Mouse (Mus musculus) urinary bladder, adult 2 months (tissue): ENCODE measurements around the gene Vps52. TPM values are rescaled to one million over a fixed set of nuclear protein-coding genes. Genes with fewer than 3 reads are reported as not detected.
"Not testable (repeated sequence)": the region's sequence is repeated elsewhere in the genome, so short reads cannot be mapped to it uniquely, and the experiment has no call there.

Experiments used
- DNase-seq: peaks from one replicate; pipeline ENCODE4 v3.0.0; 2022; ENCODE audit warnings: low spot score
- polyA plus RNA-seq: library from polyadenylated mRNA; depleted of rRNA; stranded (reverse); fragments of >200 nt; gene quantifications from 2 replicates; pipeline ENCODE4 v1.2.3, GENCODE M21; 2012

Vps52 gene
- polyA plus RNA-seq, 1 experiment = 39.3 TPM

DNA sequence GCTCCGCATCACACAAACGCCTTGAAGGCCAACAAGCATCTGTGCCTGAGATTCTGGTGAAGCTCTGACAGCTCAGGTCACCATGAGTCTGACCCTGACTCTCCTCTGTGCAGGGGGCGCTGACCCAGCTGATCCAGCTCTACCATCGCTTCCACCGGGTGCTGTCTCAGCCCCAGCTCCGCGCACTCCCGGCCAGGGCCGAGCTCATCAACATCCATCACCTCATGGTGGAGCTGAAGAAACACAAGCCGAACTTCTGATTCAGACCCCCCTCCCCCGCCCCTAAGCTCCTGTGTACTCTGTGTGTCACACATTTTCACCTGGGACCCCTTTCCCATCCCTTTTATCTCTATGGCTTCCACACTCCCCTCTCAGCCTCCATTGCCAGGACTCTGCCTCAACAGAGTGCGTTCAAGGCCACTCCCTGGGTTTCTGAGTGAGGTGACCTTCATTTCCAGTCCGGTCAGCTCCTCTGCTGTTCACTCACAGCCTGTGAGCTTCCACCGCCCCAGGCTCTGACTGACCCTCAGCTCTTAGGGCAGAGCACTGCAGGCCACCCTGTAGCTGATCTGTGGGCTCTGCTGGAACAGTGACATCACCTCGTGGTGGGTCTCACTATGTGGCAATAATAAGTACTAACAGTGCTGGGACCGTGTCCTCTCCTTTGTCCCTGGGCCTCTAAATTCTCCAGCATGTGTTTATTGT, 10.4 kb downstream of the Vps52 start:
- DNase-seq = no peak

DNA sequence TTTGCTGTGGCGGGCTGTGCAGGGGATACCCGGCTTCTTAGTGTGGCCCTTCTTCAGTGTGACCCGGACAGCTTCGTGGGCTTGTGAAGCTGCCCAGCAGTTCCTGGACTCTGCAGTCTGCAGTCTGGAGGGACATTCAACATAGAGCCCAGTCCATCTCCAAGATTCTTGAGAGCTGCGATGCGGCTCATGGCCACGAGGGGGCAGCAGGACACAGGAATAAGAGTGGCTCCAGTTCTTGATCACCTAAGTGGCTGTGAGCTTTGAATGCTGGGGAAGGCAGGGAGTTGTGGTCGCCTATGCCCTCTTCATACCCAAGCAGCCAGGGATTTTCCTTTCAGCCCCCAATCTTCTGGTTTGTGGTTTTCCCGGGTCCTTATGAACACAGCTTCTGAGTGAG, 12.9 kb downstream of the Vps52 start:
- DNase-seq = peak; percentile 53

DNA sequence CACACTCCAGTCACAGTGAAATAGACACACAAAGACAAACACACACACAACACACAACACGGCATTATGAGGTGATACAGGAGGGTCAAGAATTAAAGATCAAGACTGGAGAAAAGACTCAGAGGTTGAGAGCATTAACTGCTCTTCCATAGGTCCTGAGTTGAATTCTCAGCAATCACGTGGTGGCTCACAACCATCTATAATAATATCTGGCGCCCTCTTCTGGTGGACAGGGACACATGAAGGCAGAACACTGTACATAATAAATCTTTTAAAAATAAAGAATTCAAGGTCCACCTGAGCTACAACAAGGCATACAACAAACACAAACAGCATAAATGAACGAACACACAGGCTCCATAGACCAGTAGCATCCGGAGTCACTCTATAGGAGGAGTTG, 13.3 kb downstream of the Vps52 start:
- no peak for DNase-seq

DNA sequence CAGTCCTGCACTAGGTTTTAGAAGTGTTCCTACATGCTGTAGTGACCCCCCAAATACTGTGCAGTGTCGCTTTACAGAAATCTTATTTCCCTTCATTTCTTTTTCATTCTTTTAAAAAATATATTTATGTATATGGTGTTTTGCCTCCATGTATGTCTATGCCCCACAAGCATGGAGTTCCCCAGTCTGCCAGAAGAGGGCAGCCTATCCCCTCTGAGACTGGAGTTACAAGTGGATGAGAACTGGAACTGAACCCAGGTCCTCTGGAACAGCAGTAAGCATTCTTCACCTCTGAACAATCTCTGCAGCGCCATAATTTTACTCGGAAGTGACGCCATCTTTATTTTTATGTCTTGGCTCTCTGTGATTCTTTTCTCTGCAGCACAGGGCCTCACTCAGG, 13.8 kb downstream of the Vps52 start:
- no peak for DNase-seq

DNA sequence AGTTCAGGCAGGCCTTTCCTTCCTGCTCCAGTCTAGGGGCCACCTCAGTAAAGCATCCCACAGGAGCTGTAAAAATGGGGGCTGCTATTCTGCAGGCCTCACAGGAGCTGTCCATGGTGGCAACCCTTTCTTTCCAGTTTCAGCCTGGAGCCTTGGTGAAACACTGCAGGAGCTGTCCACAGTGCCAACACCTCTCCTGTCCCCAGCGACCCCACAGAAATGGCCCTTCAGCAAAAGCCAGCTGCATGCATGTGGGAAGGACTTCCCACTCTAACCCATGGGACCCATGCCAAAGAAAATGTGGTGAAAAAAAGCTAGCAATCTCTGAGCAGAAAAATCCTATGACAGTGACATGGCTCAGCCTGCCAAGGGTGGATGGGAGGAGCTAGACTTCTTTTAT, 17.1 kb downstream of the Vps52 start:
- no peak for DNase-seq

DNA sequence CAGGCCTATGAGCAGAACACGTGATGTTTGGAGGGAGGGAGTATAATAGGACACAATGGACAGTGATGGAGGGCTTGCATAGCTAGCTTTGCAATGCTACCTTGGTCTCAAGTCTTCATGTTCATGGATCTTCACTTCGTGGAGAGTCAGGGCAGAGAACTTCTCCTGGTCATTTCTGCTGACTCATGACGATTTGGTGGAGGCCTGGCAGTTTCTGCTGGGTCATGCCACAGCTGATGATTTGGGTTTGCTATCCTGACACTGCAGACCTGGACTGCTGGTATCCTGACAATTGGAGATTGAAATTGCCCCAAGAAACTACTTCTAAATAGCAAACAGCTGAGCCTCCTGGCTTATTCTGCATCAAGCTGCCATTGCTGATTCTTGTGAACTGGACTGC, 18.0 kb downstream of the Vps52 start:
- no peak for DNase-seq

DNA sequence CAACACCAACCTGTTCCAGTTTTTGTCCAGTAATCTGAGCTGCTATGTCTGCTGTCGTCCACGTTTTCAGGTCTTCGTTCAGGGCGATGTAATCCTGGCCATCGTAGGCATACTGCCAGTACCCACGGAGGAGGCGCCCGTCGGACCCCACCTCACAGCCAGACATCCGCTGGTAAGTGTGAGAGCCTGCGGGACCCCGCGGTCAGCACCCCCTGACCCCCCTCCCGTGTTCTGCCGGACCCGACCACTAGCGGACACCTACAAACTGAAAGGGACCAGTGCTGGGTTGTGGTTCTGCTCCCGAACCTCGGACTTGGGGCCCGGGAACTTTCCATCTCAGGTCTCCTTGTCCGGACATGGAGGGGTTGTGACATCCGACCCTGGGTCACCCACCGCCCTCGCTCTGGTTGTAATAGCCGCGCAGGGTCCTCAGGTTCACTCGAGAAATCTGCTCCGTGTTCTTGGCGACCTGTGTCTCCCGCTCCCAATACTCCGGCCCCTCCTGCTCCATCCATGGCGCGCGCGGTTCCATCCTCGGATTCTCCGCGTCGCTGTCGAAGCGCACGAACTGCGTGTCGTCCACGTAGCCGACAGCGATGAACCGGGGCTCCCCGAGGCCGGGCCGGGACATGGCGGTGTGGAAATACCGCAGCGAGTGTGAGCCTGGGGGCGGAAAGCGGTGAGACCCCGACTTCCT, 22.4 kb downstream of the Vps52 start:
- no peak for DNase-seq

DNA sequence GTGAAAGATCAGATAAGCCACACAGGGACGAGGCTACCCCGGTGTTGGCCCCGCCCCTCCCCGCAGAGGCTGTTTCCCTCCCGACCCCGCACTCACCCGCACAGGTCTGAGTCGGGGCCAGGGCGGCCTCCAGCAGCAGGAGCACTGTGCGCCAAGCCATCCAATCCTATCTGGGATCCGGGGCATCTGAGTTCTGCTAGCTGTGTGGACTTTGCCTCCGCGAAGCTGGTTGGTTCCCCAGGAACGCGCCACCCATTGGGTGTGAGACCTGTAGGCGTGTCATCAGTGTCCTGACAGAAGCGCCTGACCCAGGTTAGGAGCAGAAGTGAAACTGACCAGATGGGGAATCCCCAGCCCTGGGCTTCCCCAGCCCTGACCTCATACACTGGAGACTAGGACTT, 23.0 kb downstream of the Vps52 start:
- no peak for DNase-seq

DNA sequence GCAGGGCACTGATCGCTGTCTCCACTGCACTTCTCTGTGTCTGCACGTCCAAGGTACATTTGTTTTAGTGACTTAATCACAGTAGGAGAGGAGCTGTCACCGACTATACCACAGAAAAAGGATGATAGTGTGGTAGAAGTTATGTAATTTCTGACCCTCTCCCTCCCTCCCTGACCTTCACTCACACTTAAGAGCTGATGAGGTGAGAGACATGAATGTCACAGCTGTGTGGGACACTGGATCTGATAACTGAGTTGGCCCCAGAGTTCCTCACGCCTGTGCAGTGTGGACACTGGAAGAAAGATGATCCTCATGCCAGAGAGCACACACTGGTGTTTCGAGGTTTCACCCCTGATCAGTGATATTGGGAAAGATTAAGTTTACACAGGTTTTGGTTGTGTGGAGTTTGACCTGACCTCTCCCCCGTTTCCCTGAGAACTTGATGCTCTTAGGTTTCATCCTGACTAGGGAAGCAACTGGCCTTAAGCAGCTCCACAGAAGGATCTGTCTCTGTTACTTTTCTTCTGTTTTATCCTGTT, 24.0 kb downstream of the Vps52 start:
- no peak for DNase-seq

DNA sequence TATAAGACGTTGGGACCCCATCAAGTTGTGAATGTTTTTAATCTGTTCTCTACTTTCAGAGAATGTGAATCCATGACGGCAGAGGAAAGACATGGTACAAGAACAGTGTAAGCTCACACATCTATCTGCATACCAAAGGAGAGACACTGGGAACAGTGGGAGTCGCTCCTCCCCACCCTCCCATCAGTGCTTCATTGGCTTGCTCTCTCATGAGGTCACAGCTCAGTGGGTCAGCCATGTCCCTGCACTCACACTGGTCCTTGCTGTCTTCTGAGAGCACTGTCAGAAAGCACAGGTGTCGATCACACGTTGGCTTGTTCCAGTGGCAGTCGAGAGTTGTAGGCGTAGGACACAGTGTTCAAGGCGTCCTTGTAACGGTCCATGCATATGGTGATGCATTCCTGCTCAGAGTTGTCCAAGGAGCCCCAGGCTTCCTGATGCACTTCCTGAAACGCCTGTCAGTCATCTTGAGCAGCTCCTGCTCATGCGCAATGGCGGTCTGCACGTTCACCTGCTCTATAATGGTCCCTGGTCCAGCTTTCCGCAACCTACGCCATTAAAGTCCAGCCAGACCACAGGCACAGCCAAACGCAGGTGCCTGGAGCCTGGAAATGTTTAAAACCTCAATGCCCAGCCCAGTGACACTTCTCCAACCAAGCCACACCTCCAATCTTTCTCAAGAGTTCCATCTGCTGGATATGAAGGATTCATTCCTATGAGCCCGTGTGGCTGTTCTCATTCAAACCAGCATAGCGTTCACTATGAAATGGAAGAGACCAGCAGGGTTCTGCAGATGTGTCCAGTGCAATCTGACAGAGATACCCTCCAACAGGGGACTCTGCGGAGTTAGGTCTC, 24.8 kb downstream of the Vps52 start:
- no peak for DNase-seq

DNA sequence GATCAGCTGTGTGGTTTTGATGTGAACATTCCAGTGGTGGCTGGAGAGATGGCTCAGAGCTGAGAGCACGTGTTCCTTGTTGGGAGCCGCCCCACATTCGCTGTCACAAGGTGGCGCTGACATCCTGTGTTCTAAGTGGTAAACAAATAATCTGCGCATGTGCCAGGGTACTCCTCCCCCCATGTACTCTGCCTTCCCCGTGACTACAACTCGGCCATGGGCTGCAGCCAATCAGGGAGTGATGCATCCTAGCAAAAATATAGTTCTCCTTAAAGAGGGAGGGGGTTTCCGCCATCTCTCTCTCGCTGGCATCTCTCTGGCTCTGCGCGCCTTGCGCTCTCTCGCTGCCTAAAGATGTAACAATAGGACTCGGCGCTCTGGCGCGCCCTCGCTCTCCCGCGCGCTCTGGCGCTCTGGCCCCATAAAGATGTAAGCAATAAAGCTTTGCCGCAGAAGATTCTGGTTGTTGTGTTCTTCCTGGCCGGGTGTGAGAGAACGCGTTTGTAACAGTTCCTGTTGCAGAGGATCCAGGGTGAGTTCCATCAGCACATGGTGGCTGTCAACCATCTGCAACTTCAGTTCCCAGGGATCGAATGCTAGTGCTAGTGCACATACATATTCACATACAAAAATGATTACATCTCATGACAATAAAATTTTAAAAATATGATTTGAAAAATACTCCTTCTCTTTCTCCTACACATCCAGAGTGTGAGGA, 25.7 kb downstream of the Vps52 start:
- not testable (repeated sequence) for DNase-seq

DNA sequence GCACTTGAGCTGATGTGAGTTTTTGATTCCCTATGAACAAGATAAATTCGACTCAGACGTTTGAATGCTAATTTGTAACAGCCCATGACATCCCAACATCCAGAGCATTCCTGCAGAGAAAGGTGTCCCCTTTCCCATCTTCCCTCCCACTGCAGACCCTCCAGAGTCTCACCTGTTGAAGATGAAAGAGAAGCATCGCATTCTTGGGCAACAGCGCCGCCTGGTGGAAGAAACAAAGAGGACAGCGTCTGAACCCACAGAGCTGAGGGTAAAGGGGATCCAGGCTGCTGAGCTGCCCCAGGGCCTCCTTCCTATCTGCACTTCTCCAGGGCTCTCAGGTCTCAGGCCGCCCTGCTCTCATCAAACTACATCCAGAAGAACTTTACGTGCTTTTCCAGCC, 26.5 kb downstream of the Vps52 start:
- DNase-seq = not testable (repeated sequence)

DNA sequence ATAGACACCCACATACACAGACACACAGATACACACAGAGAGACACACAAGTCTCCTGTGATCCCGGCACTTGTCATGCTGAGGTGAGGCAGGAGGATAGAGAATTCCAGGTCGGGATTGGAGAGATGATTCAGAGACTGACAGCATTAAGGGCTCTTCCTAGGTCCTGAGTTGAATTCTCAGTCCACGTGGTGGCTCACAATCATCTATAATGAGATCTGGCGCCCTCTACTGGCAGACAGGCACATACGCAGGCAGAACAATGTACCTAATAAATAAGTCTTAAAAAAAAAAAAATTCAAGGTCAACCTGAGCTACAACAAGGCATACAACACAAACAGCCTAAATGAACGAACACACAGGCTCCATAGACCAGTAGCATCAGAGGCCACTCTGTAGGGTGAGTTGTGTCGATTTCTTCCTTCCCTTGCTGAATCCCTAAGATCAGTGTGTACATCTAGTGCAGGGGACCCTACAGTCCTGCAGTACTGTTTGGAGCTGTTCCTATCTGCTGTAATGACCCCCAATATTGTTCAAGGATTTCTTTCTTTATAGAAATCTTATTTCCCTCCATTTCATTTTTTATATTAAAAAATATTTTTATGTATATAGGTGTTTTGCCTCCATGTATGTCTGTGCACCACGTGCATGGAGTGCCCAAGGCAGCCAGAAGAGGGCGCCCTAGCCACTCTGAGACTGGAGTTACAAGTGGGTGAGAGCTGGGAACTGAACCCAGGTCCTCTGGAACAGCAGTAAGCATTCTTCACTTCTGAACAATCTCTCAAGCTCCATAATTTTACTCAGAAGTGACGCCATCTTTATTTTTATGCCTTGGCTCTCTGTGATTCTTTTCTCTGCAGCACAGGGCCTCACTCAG, 36.4 kb downstream of the Vps52 start:
- no peak for DNase-seq

DNA sequence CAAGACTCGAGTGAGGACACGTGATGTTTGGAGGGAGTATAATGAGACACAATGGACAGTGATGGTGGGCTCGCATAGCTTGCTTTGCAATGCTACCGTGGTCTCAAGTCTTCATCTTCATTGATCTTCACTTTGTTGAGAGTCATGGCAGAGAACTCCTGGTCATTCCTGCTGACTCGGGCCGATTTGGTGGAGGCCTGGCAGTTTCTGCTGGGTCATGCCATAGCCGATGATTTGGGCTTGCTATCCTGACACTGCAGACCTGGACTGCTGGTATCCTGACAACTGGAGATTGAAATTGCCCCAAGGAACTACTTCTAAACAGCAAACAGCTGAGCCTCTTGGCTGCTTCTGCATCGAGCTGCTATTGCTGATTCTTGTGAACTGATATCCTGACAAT, 39.3 kb downstream of the Vps52 start:
- DNase-seq = no peak

DNA sequence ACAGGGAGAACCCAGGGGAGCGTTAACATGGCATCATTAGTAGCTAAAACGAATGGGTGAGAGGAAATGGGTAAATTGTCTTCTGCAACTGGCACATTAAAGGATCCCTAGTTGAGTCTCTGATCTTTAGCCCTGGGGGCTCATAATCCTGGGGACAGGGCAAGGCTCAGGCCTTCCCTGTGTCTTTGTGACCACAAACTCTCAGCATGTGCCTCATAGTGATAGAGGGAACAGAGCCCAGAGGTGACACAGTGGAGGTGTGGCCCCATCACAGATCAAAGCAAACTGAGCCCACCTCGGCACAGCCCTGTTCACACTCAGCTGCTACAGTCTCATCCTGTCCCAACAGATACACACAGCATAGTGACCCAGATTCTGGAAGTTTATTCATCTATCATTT, 40.0 kb downstream of the Vps52 start:
- no peak for DNase-seq

DNA sequence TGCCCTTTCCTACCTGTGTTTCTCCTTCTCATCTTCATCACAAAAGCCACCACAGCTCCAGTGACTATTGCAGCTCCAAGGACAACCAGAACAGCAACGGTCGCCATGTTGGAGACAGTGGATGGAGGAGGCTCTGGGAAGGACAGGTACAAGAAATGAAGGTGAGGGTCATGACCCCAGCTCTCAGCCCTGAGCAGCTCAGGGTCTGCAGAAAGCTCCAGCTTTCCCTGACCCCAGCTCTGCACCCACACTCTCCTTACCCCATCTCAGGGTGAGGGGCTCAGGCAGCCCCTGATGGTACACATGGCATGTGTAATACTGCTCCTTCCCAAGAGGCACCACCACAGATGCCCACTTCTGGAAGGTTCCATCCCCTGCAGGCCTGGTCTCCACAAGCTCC, 41.4 kb downstream of the Vps52 start:
- not testable (repeated sequence) for DNase-seq

DNA sequence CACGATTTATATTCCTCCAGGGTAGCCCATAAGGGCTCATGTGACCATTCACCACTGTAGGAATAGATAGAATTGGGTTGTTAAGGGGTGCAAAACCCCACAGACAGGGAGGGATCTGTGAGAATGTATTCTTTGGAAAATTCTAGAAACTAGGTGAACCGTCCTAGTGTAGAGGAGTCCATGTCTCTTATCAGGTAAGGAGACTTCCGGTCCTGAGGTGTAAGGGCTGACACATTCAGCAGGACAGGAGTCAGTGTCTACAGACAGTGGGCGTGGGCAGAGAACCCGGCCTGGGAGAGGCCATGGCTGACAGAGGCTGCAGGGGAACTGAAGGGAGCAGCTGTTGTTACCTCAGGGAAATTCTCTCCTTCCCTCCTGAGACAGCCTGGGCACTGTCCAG, 43.1 kb downstream of the Vps52 start:
- DNase-seq = not testable (repeated sequence)

DNA sequence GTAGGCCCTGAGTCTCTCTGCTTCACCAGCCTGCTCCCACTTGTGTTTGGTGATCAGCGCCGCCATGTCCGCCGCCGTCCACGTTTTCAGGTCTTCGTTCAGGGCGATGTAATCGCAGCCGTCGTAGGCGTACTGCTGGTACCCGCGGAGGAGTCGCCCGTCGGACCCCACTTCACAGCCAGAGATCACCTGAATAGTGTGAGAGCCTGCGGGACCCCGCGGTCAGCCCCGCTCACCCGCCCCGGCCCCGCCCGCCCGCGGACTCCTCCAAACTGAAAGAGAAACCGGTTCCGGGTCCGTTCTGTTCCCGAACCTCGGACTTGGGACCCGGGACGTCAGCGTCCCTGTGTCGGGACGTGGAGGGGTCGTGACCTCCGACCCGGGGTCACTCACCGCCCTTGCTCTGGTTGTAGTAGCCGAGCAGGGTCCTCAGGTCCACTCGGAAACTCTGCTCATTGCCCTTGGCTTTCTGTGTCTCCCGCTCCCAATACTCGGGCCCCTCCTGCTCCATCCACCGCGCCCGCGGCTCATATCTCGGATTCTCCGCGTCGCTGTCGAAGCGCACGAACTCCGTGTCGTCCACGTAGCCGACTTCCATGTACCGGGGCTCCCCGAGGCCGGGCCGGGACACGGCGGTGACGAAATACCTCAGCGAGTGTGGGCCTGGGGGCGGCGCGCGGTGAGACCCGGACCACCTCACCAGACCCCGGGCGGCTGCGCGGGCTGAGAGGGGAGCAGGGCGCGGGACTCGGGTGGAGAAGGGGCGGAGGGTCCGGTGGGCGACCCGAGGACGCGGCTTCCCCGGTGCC, 43.9 kb downstream of the Vps52 start:
- no peak for DNase-seq

DNA sequence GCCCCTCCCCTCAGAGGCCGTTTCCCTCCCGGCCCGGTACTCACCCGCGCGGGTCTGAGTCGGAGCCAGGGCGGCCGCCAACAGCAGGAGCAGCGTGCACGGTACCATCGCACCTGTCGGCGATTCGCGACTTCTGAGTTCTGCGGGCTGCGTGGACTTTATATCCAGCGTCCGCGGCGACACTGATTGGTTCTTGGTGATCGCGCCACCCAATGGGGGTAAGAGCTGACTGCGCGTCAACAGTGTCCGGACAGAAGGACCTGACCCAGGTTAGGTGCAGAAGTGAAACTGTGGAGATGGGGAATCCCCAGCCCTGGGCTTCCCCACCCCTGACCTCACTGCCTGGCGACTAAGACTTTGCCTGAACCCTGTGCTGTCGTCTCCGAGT, 44.5 kb downstream of the Vps52 start, which contains the start of gene H2-K1:
Gene H2-K1 (minus strand): TSS at position 198 of the 388 bp plus-strand sequence.
- DNase-seq = peak; percentile 83

DNA sequence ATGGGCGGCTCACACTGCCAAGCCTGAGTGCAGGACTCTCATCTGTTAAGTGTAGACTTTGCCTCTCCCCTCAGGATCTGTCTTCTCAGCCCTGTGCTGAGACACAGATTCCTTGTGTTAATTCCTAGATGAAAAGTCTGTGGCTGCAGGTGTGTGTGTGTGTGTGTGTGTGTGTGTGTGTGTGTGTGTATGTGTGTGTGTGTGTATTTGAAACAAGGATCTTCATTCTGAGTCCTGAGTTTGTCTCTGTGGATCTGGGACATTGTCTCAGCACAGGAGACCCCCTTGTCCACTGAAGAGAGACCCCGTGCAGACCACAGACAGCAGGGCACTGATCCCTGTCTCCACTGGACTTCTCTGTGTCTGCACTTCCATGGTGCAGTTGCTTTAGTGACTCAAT, 45.2 kb downstream of the Vps52 start:
- not testable (repeated sequence) for DNase-seq
